9 mouse cellular contexts compared by ENCODE assay signal in the genomic region with DNA sequence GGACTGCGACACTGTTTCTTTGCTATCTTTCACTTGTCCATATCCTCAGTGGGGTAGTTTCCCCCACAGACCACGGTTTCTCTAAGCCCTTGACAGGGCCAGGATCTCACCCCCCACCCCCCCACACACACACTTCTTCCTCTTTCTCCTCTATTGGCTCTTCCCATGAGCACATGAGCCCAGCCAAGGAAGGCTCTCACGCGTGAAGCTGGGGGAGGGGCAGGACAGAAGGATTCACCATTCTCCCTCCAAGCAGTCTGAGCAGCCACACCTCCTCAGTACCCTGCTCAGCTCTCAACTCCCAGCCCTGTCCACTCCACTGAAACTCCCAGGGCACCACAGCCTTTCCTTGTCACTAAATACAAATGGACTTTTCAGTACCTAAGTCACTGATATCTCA. TPM values are rescaled to one million over a fixed set of nuclear protein-coding genes. Genes with fewer than 3 reads are reported as not detected.
DNase-seq lines count a peak whose midpoint lies in the region; ATAC-seq and TF ChIP-seq lines count a peak whose summit lies in the region.
"Had no signal": no experiment of that assay in that cellular context is flagged by ENCODE, and none has a peak within 500 bp of the region (broad histone marks: within the 10 kb centered on the region; RNA-seq: fewer than 3 reads in every experiment).

No protein-coding gene starts in this region.

- TF ChIP-seq CTCF in forebrain, postnatal 0 days (IDR thresholded peaks at IDR 0.05; ENCODE audit: low read depth): no peak

- H3K4me1 ChIP-seq in forebrain, postnatal 0 days (ENCODE audit: insufficient read depth): peaks cover 5% of the 10 kb centered on the region; the same call in 1 of the 2 replicates
- H3K4me1 ChIP-seq in forebrain, embryonic 16.5 days (replicated peaks; ENCODE audit: control insufficient read depth, insufficient read depth, low read length): peaks cover 21% of the 10 kb centered on the region
- H3K4me1 ChIP-seq in hindbrain, embryonic 10.5 days (replicated peaks): peaks cover 30% of the 10 kb centered on the region
- H3K4me1 ChIP-seq in liver, embryonic 16.5 days (ENCODE audit: control insufficient read depth, low read depth, low read length): peaks cover 40% of the 10 kb centered on the region

- no peaks in the 10 kb centered on the region for H3K27me3 ChIP-seq in forebrain, postnatal 0 days (ENCODE audit: insufficient read depth, low read length)
- no peaks in the 10 kb centered on the region for H3K27me3 ChIP-seq in forebrain, embryonic 16.5 days (replicated peaks; ENCODE audit: control insufficient read depth, insufficient read depth, low read length)
- H3K27me3 ChIP-seq in hindbrain, embryonic 10.5 days (ENCODE audit: insufficient read depth, poor library complexity, severe bottlenecking): no peaks in the 10 kb centered on the region
- no peaks in the 10 kb centered on the region for H3K27me3 ChIP-seq in liver, embryonic 16.5 days (ENCODE audit: control insufficient read depth, insufficient read depth, low read depth, low read length)
- H3K27me3 ChIP-seq: stomach, embryonic 15.5 days had no signal

- H3K4me3 ChIP-seq in forebrain, postnatal 0 days (ENCODE audit: low read depth, low read length): no peak overlapping the region
- H3K4me3 ChIP-seq in forebrain, embryonic 16.5 days (replicated peaks; ENCODE audit: low read length): no peak overlapping the region
- no peak overlapping the region for H3K4me3 ChIP-seq in hindbrain, embryonic 10.5 days
- no peak overlapping the region for H3K4me3 ChIP-seq in liver, embryonic 16.5 days (ENCODE audit: low read depth, low read length)
- H3K4me3 ChIP-seq: stomach, embryonic 15.5 days had no signal

- H3K9me3 ChIP-seq in forebrain, postnatal 0 days (ENCODE audit: low read length): no peaks in the 10 kb centered on the region
- H3K9me3 ChIP-seq in forebrain, embryonic 16.5 days (ENCODE audit: control insufficient read depth, low read length): no peaks in the 10 kb centered on the region
- H3K9me3 ChIP-seq in hindbrain, embryonic 10.5 days: no peaks in the 10 kb centered on the region
- no peaks in the 10 kb centered on the region for H3K9me3 ChIP-seq in liver, embryonic 16.5 days (replicated peaks; ENCODE audit: control insufficient read depth, low read length)
- H3K9me3 ChIP-seq: stomach, embryonic 15.5 days had no signal

- WGBS in forebrain, postnatal 0 days: 17% methylated on average over 4 of the region's 4 CpGs
- WGBS in forebrain, embryonic 16.5 days: 12% methylated on average over 4 of the region's 4 CpGs
- WGBS in hindbrain, embryonic 10.5 days: 27% methylated on average over 4 of the region's 4 CpGs
- 14% methylated on average over 4 of the region's 4 CpGs for WGBS in liver, embryonic 16.5 days (ENCODE audit: insufficient replicate concordance)

- peak; percentile 42 for ATAC-seq in forebrain, postnatal 0 days
- ATAC-seq in forebrain, embryonic 16.5 days: no peak
- 0 out of 2 replicates have a peak, but pooled peaks have one; percentile 32 for ATAC-seq in liver, embryonic 16.5 days (ENCODE audit: low read depth)

- H3K36me3 ChIP-seq in forebrain, postnatal 0 days (ENCODE audit: insufficient read depth): no peaks in the 10 kb centered on the region
- no peaks in the 10 kb centered on the region for H3K36me3 ChIP-seq in forebrain, embryonic 16.5 days (ENCODE audit: control insufficient read depth, insufficient read depth)
- no peaks in the 10 kb centered on the region for H3K36me3 ChIP-seq in hindbrain, embryonic 10.5 days
- H3K36me3 ChIP-seq in liver, embryonic 16.5 days (ENCODE audit: control insufficient read depth, insufficient read depth): no peaks in the 10 kb centered on the region
- H3K36me3 ChIP-seq: stomach, embryonic 15.5 days had no signal

- no peak overlapping the region for H3K4me2 ChIP-seq in forebrain, postnatal 0 days (ENCODE audit: low read depth)
- H3K4me2 ChIP-seq in forebrain, embryonic 16.5 days (ENCODE audit: low read length): no peak overlapping the region
- no peak overlapping the region for H3K4me2 ChIP-seq in liver, embryonic 16.5 days (ENCODE audit: low read depth, low read length)
- H3K4me2 ChIP-seq: stomach, embryonic 15.5 days had no signal

- no peak for DNase-seq in forebrain, postnatal 0 days
- peak; percentile 56 to 59 for DNase-seq in B cell, adult 2 months
- peak; percentile 38 for DNase-seq in hindbrain, embryonic 10.5 days (ENCODE audit: low spot score)
- DNase-seq in urinary bladder, adult 2 months (ENCODE audit: low spot score): no peak
- DNase-seq in left cerebral cortex, adult 11 months (ENCODE audit: low spot score): no peak
- DNase-seq in adrenal gland, postnatal 4 days (ENCODE audit: low spot score in 2 of 2): no peak

- no peak overlapping the region for H3K9ac ChIP-seq in forebrain, postnatal 0 days
- H3K9ac ChIP-seq in forebrain, embryonic 16.5 days (replicated peaks; ENCODE audit: low read depth, low read length): no peak overlapping the region
- no peak overlapping the region for H3K9ac ChIP-seq in liver, embryonic 16.5 days (ENCODE audit: low read depth, low read length)
- H3K9ac ChIP-seq: stomach, embryonic 15.5 days had no signal

- H3K27ac ChIP-seq in forebrain, postnatal 0 days (ENCODE audit: low read depth, low read length): peak overlapping the region; percentile 29; the same call in 1 of the 2 replicates
- no peak overlapping the region for H3K27ac ChIP-seq in forebrain, embryonic 16.5 days (ENCODE audit: low read length)
- H3K27ac ChIP-seq in hindbrain, embryonic 10.5 days: peak overlapping the region; percentile 54
- no peak overlapping the region for H3K27ac ChIP-seq in liver, embryonic 16.5 days (ENCODE audit: low read length)

RNA-seq across cellular contexts. Expression of a gene that starts 47.2 kb away (rescaled TPM):
- 14.8 and 17.8 TPM in 2 replicates for total RNA-seq in forebrain, postnatal 0 days (2014; rRNA removed)
- 10.6 and 14.2 TPM in 2 replicates for polyA plus RNA-seq in forebrain, postnatal 0 days (2015; fragmentation: Nextera tagmentation; extraction: Ambion mirVana)
- 18.2 and 20.1 TPM in 2 replicates for polyA plus RNA-seq in forebrain, embryonic 16.5 days (2015; fragmentation: Nextera tagmentation; extraction: Ambion mirVana)
- polyA plus RNA-seq in hindbrain, embryonic 10.5 days (2016; fragmentation: Nextera tagmentation; extraction: Ambion mirVana): 8.1 and 10.1 TPM in 2 replicates
- polyA plus RNA-seq in liver, embryonic 16.5 days (2015; fragmentation: Nextera tagmentation; extraction: Ambion mirVana): 3.7 and 4.3 TPM in 2 replicates
- 12.0 and 16.4 TPM in 2 replicates for polyA plus RNA-seq in urinary bladder, adult 2 months (2012; rRNA removed)
- total RNA-seq in adrenal gland, postnatal 4 days (2021): 10 to 100 TPM; 36.4 to 39.8 TPM

Comparison
In these comparisons a context has a peak if more than half of its experiments do, and no peak if none do; other contexts are left out.
1. H3K27ac ChIP-seq: peak in forebrain, postnatal 0 days (single experiment) and hindbrain, embryonic 10.5 days (single experiment); none in forebrain, embryonic 16.5 days (single experiment) and liver, embryonic 16.5 days (single experiment).
2. DNase-seq: peak in B cell, adult 2 months (2 of 2) and hindbrain, embryonic 10.5 days (single experiment); none in forebrain, postnatal 0 days (single experiment), urinary bladder, adult 2 months (single experiment), left cerebral cortex, adult 11 months (single experiment) and adrenal gland, postnatal 4 days (0 of 2).